Mouse (Mus musculus): Measurements from ENCODE around the gene Npl.

DNA sequence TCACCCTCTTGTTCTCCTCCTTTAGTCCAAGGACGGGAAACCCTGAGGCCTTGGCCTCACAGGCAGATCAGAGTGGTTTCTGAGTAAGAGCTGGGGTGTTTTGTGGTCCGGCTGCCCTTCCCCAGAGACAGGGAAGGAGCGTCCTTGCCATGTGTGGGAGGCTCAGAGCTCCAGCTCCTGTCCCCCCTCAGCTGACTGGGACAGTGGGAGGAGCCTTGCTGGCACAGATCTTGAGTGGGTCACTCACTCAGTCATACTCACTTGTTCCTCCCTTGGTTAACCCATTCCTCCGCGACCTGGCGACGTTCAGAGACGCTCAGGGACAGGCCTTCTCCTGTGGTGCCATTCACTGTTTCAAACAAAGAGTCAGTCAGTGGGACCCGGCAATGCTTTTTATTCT is 14.2 kb downstream of the Npl start:
- TF ChIP-seq CTCF (IDR thresholded peaks at IDR 0.05) (no peak), POLR2A (IDR thresholded peaks at IDR 0.05; ENCODE audit: insufficient read depth, low read depth, low read length) (no peak), EP300 (IDR thresholded peaks at IDR 0.05; ENCODE audit: insufficient read depth, low read depth, low read length) (no peak)
